Mouse (Mus musculus): ENCODE measurements around the gene Cdh12. TPM values are rescaled to one million over a fixed set of nuclear protein-coding genes. Genes with fewer than 3 reads are reported as not detected.

The Cdh12 gene
- total RNA-seq, 1 experiment from 2014 or later = 0.21 TPM

DNA sequence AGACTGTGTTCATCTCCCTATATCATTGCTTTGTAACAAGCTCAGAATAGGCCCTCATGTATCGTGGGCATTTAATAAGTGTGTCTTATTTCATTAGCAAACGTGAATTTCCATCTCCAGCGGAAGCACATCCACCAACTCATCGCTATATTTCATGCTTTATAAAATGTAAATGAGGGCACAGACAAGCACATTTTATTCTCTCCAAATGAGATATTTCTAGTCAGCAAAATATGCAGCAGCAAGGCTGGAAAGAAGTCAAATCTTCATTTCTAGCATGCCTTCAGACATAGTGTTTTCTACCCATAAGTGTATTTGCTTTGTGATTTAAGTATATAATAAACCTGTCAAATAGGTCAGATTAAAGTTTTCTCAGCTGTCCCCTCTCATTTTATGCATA is 262.8 kb downstream of the Cdh12 start:
- DNase-seq = no peak

DNA sequence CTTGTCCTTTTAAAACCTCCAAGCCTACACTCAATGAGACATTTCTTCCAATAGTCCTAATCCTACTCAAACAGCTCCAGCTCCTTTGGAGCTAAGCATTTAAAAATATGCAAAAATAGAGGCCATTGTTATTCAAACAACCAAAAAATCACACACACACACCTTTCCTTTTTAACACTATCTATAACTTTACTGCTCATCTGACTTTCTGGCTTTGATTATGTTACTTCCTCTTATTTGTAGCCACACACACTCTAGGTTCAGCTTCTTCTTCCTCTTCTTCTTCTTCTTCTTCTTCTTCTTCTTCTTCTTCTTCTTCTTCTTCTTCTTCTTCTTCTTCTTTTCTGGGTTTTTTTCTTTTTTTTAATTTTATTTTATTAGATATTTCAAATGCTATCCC is 323.2 kb downstream of the Cdh12 start:
- DNase-seq = no peak

DNA sequence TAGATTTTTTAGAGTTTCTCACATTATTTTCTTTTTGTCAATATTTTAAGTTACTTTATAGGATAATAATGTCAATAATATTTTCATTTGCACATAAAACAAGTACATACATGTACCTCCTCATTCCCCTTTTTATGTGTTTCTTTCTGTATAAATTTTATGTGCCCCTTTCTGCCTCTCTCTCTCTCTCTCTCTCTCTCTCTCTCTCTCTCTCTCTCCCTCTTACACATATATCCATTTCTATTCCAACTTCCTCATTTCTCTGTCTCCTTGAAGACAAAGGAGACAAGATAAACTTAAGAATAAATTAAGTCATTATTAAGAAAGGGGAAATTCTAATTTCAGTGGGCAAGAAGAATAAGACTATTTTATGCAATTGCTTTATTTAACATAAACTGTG is 324.4 kb downstream of the Cdh12 start:
- no peak for DNase-seq

DNA sequence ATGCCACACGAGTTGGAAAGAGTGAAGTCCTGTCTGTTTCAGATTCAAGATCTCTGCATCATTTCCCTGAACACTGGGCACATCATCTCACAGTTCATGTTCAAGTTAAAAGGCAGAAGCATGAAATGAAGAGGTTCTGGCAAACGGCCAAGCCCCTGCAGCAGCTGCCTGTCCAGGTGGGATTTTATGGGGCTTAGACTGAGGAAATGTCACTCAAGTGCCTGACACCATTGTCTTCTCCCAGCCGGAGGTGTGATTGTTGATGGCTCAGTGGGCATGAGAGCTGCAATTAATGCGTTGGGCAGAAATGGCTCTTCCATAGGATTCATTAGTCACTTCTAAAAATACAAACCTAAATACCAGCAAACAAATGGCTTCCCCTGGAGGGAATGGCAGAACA is 347.9 kb downstream of the Cdh12 start:
- no peak for DNase-seq

DNA sequence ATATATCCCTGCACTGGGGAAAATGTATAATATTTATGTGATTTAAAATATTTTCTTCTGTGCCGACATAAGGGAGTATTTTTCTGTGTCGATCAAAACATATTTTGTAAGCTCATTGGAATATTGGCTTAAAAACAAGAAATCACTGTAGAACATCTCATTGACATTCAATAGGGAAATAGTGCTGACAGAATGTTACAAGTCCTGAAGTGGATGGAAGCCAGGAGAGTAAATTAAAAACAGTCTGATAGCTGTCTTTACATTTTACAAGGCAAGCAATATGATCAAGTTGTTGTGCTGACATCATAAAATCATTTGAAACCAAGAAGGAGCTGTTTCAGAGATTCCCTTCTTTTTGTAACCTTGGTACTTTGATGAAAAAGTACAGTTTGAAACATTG is 349.5 kb downstream of the Cdh12 start:
- DNase-seq = no peak

DNA sequence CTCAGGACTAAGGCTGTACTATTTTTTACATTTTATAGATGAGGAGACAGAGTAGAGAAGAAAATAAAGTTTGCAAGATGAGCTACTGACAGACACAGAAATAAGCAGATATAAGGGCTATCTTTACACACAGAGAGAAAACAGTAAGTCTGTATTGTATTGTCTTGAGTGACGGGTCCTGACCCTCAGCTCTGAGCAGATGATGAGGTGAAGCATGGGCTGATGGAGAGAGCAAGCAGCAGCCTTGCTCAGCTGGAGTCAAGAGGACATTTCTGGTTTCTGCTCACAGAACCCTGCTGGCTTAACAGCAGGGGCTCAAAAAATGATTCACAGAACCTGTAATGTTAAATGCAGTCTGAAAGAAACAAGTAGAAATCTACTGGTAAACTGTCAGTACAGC is 386.8 kb downstream of the Cdh12 start:
- DNase-seq = no peak

DNA sequence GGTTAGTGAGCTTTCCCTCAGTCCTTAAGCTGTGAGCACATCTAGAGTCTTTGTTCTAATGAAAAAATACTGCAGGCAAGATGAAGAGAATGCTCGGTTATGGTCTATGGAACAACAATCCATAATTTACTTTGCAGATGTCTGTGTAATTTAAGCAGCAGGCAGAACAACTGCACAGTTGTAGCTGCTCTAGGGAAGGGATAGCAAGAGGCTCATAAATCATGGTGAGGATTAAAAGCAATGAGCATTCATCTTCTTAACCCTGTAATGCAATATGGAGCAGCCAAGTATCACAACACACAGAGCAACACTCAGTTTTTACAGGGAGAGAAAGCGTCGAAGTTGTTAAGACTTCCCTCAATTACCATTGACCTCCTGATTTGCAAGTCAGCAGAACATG is 387.9 kb downstream of the Cdh12 start:
- no peak for DNase-seq

DNA sequence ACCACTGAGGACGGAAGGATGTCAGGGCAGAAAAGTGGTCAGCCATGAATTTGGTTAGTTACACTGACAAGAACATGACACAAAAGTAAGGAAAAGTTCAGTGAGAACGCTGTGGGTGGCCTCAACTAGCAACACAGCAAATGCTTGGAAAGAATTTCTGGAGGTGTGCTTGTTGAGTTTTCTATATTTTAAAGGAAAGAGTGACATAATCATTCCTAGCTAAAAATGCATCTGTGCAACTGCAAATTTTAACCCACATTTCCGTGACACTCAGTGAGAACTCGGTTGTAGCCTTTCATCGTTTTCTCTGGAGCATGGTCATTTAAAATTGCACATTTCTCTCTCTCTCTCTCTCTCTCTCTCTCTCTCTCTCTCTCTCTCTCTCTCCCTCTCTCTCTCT is 392.4 kb downstream of the Cdh12 start:
- no peak for DNase-seq

DNA sequence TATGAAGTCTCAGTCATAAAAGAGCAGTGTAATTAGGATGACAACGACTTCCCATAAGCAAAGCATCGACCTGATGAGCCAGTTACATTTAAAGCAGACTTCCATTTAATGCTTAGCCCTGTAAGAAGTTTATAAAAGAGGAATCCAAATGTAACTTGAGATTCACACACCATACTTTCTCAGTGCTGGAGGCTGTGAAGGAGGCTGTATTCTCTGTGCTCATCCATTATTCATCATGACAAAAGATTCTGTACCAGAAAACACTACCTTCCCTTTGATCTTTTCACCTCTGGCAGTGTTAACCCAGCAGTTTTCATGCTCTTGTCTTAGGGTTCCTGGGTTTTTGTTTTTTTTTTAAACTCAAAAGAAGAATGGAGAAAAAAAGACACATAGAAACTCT is 414.0 kb downstream of the Cdh12 start:
- DNase-seq = no peak

DNA sequence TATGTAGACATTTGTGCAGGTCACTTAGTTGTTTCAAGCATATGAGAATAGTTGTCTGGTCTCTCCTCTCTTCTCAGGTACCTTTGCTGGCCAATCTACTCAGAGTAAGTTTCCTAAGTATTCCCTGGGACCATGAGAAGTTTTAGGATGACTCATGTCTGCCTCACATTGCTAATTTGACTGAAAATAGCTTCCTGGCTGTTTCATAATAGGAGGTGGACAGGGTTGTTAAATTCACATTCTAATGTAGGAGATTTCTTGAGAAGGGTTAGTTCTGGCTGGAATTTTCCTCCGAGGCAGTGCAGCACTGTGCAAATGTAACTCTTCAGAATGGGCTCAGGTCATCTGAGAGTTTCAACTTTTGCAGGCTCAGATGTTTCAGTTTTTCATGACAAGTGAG is 423.5 kb downstream of the Cdh12 start:
- no peak for DNase-seq

DNA sequence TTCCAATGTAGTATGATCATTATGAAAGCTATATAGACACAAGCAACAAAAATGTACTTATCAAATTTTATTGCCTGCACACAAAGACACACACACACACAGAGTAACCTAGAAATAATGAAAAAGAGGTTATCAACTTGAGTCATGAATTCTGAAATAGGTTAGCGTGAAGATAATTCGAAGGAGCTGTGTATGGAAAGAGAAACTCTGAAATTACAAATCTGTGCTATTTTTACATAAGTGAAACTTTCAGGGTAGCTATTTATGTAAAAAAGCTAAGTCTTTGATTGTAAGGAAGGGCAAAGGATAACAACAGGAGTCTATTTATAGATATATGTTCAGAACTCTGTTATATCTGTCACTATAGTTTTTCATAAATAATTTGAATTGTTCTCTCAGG is 427.9 kb downstream of the Cdh12 start:
- DNase-seq = no peak

DNA sequence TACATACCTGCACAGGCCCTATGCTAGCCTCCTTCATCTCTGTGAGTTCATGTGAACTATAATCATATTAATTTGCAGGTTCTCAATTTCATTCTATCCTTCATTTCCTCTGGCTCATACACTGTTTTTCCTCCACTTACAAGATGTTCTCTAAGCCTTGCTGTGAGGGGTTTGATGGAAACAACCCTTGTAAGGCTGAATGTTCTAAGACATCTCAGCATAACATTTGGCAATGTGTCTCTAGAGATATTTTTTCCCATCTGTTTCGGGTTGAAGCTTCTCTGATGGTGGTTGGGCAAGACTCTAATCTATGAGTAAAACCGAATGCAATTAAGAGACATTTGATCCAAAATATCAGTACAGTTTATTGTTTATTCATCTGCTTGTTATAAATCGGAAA is 444.4 kb downstream of the Cdh12 start:
- DNase-seq = no peak

DNA sequence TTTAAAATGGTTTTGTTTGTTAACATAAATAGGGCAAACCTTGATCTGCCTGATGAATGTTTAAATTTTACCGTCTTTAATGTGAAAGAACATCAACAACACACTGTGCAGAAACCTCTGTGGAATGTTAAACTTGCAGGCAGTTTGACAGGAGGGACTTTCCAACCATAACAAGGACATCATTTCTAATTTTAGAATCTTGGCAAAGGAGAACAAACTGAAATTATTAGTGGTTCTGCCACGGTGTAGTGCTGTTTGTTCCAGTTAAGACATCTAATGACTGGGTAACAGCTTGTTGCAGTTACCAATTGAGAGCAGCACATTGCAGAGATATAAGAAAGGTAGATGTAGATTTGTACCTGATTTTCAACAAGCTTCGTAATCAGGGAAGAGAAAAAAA is 453.5 kb downstream of the Cdh12 start:
- DNase-seq = no peak

DNA sequence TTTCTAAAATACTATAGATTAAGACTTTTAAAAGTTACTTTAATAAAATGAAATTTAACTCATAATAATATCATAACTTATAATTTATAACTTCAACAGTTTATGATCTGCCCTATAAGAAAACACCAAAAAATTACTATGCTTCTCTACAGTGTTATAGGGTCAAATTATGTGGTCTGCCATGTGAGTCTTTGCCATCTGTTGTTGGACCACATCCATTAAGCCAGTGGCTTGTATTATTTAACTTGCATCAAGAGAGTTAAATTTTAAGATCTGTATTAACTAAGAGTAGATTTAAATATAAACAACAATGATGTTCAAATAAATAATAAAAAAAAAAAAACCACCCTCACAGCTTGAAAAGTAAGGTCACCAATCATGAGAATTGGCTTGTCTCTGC is 479.2 kb downstream of the Cdh12 start:
- DNase-seq = no peak

DNA sequence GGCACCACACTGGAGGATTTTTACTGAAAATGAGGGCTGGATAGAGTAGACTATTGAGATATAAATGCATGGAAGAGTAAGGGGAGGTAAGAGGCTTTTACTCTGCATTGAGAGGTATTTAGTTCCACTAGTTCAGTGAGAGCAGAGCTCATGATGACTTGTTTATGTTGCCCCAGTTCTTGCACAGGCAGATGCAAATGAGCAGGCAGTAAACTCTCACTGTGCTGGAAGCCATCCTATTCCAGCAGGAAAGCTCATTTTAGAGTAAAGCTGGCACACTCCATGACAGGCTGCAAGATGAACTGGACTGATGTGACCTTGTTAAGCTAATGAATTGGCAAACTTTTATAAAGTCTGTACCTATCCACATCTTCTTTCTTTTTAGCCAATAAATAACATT is 494.9 kb downstream of the Cdh12 start:
- no peak for DNase-seq

DNA sequence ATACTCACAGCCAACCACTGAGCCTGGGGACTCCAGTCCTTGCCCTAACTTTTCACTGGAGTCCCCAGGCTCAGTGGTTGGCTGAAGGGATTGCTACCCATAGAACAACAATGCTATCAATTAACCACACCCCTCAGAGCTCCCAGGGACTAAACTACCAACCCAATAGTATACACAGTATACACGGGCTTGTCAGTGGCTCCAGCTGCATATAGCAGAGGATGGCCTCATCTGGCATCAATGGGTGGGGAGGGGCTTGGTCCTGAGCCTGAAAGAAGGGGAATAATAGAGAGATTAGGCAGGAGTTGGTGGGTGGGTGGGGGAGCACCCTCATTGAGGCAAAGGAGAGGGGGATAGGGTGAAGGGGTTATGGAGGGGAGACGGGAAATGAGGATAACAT is 518.4 kb downstream of the Cdh12 start:
- DNase-seq = no peak

DNA sequence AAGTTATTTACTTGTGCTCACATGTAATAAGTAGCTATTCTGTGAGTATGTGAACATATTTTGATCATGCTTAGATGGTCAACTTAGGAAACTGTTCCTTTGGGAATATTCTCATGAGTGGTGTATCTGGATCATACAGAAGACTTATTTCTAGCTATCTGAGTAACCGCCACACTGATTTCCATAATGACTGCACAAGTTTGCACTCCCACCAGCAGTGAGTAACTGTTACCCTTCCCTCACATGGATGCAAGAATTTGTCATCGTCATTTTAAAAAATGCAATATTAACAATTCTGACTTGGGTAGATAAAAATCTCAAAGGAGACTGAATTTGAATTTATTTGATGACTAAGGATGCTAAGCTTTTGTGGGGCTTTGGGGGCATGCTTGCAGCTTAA is 522.0 kb downstream of the Cdh12 start:
- no peak for DNase-seq

DNA sequence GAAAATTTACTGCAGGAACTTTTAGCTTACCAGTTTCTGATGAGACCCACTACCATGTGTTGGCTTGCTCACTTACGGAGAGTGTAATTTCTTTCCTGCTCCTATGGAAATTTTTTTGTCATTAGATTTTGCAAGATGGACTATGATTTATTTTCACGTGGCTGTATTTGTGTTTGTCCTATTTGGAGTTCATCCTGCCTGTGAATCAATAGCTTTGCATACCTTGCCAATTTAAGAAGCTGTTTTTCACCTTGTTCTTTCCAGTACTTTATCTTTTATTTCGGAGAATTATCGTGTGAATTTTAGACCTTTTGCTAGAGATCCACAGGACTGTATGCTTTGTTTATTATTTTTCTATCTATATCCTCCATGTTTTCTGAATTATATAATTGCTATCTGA is 551.5 kb downstream of the Cdh12 start:
- no peak for DNase-seq

DNA sequence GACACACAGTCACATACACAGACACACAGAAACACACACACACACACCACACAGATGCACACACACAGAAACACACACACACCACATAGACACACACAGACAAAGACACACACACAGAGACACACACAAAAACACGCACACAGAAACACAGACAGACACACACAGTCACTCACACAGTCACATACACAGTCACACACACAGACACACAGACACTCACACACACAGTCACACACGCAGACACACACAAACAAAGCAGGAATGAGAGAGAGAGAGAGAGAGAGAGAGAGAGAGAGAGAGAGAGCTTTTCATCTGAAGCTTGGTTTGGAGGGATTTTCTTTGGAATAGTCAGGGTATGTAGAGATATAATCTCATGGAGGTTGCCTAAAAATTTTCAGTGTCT is 558.9 kb downstream of the Cdh12 start:
- no peak for DNase-seq

DNA sequence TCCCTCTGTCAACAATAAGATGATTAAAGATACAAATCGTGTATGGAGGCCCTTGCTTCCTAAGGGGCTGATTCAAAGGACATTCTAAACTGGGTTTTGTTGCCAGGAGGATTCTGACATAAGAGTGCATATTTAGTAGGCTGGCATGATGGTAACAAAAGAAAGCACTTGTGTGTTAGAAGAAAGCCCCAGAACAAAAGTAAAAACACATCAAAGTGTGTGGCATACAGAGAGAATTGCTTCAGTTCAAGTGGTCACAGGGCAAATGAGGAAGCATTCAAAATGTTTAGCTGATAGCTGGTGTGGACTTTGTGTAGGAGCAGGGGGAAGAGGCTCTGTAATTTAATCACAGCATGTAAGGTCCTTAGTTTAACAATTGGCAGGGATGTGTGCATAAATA is 559.4 kb downstream of the Cdh12 start:
- no peak for DNase-seq

DNA sequence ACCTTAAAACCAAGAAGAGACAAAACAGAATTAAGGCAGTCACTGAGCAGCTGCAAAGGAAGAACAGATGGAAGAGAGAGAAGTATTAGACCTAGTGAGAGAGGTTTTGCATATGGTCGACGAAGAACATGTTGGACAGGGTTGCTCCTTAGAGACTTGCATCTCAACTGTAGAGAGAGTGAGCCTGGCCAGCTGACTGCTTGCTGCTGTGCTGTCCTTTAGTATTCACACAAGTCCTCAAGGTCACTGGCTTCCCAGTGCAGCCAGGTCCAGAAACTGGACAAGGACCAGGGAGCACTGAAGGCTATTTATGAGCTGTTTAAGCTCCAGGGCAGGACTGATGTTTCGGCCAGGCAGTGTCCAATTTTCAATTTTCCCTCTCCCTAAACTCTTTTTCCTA is 559.9 kb downstream of the Cdh12 start:
- peak; percentile 18 for DNase-seq

DNA sequence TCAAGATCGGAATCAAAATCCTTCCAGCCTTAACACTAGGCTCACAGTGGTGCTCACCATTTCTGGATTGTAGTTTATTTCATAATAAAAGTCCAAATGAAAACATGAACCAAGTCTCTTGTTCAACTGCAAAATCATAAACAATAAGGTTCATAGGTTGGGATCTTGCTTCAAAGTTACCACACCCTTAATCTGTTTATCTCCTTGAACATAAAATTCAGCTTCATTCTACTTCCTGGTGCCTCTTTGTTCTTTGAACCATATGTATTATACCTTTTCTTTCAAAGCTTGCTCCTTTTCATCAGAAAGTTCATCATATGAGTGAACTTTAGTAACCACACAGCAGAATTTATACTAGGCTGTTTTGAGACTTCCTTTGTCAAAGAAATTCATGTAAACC is 614.6 kb downstream of the Cdh12 start:
- DNase-seq = no peak

DNA sequence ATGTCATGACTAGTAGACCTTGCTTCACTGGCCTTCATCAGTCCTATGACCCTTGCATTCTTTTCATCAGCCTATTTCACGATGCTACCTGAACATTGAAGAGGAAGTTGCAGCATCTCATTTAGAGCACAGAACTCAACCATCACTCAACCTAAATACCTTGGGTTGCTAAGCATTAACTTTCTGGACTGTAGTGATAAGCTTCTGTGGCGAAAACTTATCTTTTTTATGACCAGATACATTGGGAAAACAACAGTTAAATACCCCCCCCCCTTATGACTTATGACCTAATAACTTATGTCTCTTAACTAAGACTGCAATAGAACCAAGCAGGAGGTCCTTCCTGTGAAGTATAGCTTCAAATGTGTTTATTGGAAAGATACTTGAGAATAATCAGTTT is 620.2 kb downstream of the Cdh12 start:
- no peak for DNase-seq

DNA sequence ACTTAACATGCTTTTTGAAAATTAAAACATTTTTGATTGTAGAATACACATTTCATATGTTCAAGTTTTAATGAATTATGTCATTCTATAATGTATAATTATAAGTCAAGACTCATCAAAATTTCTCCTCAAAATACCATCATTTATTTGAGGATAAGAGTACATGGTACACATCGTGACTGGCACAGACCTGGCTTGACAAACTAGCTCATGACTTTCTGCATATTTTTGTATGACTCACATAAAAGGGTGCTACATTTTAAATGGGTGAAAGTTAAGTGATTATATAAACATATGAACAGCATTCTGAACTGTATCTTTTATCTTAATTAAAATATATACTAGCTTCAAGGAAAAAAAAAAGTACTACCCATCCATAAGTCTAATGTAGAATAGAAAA is 643.8 kb downstream of the Cdh12 start:
- DNase-seq = no peak

DNA sequence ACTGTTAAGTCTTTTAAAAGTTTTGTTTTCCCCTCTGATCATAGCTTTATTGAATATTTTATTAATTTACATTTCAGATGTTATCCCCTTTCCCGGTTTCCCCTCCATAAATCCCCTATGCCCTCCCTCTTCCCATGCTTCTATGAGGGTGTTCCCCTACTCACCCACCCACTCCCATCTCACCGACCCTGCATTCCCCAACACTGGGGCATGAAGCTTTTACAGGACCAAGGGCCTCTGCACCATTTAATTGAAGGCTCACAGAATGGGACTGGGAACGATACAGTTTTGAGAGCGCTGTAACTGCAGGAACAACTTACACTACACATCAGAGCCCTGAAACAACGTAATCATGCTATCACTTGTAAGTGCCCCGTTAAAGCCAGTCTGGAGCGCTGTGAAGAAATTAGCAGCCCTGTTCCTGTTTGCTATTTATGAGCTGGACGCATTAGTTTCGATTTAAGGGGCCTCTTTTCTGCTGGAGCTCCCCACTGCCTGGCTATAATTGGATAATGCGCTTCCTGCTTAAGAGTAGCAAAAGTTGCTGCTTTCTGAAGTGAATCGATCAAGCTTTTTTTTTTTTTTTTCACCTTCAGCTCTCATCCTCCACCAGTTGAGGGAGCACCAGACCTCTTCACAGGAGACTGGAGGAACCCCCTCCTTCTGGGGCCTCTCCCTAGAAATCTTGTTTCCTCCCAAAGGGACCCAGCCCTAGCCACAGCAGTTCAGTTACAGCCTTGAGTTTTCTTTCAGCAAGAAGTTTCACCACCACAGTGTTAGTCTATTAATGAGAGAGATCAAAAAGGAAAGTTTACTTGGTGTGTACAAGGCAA is 660.2 kb downstream of the Cdh12 start:
- no peak for DNase-seq

All from adrenal gland, postnatal 25 days (tissue).